Mouse (Mus musculus) mesoderm, embryonic 11.5 days (tissue): ENCODE measurements around the gene Nek4.

Experiments used
- DNase-seq: peaks from one replicate; pipeline ENCODE4 v3.0.0-alpha.2; 2012; ENCODE audit warnings: low read depth, low spot score

Nek4 gene

GRCm38 (mm10) chr14:30951154-30951825, at the start of gene Nek4:
Gene Nek4 (plus strand): TSS chr14:30951377.
- DNase-seq: peak; percentile 97

GRCm38 (mm10) chr14:30902628-30903027, 48.5 kb upstream of the Nek4 start:
- no peak for DNase-seq

- DNase-seq: no peak
These were observed 48.1 kb upstream of the Nek4 start for GRCm38 (mm10) chr14:30903036-30903435.

GRCm38 (mm10) chr14:30904307-30904706, 46.9 kb upstream of the Nek4 start:
- no peak for DNase-seq

- no peak for DNase-seq
These were observed 45.2 kb upstream of the Nek4 start for GRCm38 (mm10) chr14:30906001-30906400.

GRCm38 (mm10) chr14:30907814-30908265, 43.3 kb upstream of the Nek4 start:
- DNase-seq: no peak

- no peak for DNase-seq
These were observed 40.0 kb upstream of the Nek4 start for GRCm38 (mm10) chr14:30911141-30911540.

GRCm38 (mm10) chr14:30912641-30913040, 38.5 kb upstream of the Nek4 start:
- no peak for DNase-seq

GRCm38 (mm10) chr14:30913404-30913803, 37.8 kb upstream of the Nek4 start:
- DNase-seq: no peak

- DNase-seq: no peak
These were observed 34.7 kb upstream of the Nek4 start for GRCm38 (mm10) chr14:30916516-30916915.

- DNase-seq: no peak
These were observed 29.0 kb upstream of the Nek4 start for GRCm38 (mm10) chr14:30922053-30922670.

- no peak for DNase-seq
These were observed 27.6 kb upstream of the Nek4 start, which contains the start of gene Itih3 for GRCm38 (mm10) chr14:30923375-30924105. Gene Itih3 (minus strand): TSS chr14:30923760.

GRCm38 (mm10) chr14:30925492-30925891, 25.7 kb upstream of the Nek4 start:
- no peak for DNase-seq

- DNase-seq: no peak
These were observed 20.8 kb upstream of the Nek4 start for GRCm38 (mm10) chr14:30930386-30930785.

- no peak for DNase-seq
These were observed 17.8 kb upstream of the Nek4 start for GRCm38 (mm10) chr14:30933351-30933750.

GRCm38 (mm10) chr14:30942254-30942653, 8.9 kb upstream of the Nek4 start:
- DNase-seq: no peak

- no peak for DNase-seq
These were observed 8.1 kb upstream of the Nek4 start, which contains the start of gene Itih1 for GRCm38 (mm10) chr14:30943038-30943437. Gene Itih1 (minus strand): TSS chr14:30943289.

- peak; percentile 43 for DNase-seq
These were observed 7.1 kb upstream of the Nek4 start for GRCm38 (mm10) chr14:30943860-30944674.

- DNase-seq: no peak
These were observed 6.4 kb upstream of the Nek4 start for GRCm38 (mm10) chr14:30944745-30945144.

GRCm38 (mm10) chr14:30949986-30950385, 1.2 kb upstream of the Nek4 start:
- no peak for DNase-seq

GRCm38 (mm10) chr14:30958517-30958916, 7.3 kb downstream of the Nek4 start:
- no peak for DNase-seq

GRCm38 (mm10) chr14:30959031-30959430, 7.9 kb downstream of the Nek4 start:
- DNase-seq: no peak
